Comparison of ENCODE assay signal across 8 mouse cellular contexts in genomic region chr10:61696560-61696823, GRCm38 (mm10). TPM values are rescaled to one million over a fixed set of nuclear protein-coding genes. Genes with fewer than 3 reads are reported as not detected.
A peak's percentile ranks its signal among the peaks of the same experiment; 100 is the strongest.
DNase-seq lines count a peak whose midpoint lies in the region; ATAC-seq and TF ChIP-seq lines count a peak whose summit lies in the region.

No protein-coding gene starts in this region.

- no peaks in the 10 kb centered on the region for H3K27me3 ChIP-seq in lung, postnatal 0 days (replicated peaks; ENCODE audit: insufficient read depth, low read length)
- H3K27me3 ChIP-seq in forebrain, embryonic 11.5 days (ENCODE audit: control insufficient read depth, insufficient read depth, low read length): no peaks in the 10 kb centered on the region

- peak overlapping the region; percentile 93 for H3K4me3 ChIP-seq in lung, postnatal 0 days (ENCODE audit: low read depth, low read length)
- H3K4me3 ChIP-seq in forebrain, embryonic 11.5 days (ENCODE audit: low read depth, low read length): peak overlapping the region; percentile 88
- peak overlapping the region; percentile 91 for H3K4me3 ChIP-seq in olfactory bulb, adult 2 months (ENCODE audit: insufficient read depth, low read depth, low read length)

- peak overlapping the region; percentile 100 for H3K4me2 ChIP-seq in lung, postnatal 0 days (replicated peaks; ENCODE audit: low read depth, low read length)
- peak overlapping the region; percentile 100 for H3K4me2 ChIP-seq in forebrain, embryonic 11.5 days (ENCODE audit: low read depth, low read length, severe bottlenecking)

- H3K36me3 ChIP-seq in lung, postnatal 0 days (ENCODE audit: insufficient read depth, low read length): peaks cover 17% of the 10 kb centered on the region; the same call in 1 of the 2 replicates
- H3K36me3 ChIP-seq in forebrain, embryonic 11.5 days (ENCODE audit: control insufficient read depth, insufficient read depth, low read length): peaks cover 3% of the 10 kb centered on the region; the same call in 1 of the 2 replicates

- no peak for ATAC-seq in lung, postnatal 0 days
- ATAC-seq in forebrain, embryonic 11.5 days (replicated peaks; ENCODE audit: low FRiP score): no peak
- ATAC-seq in granulocyte monocyte progenitor cell, adult 5-6 weeks (replicated peaks; ENCODE audit: poor library complexity, severe bottlenecking): no peak
- ATAC-seq in megakaryocyte-erythroid progenitor cell, adult 5-6 weeks (replicated peaks; ENCODE audit: low FRiP score, low TSS enrichment, poor library complexity, severe bottlenecking): no peak

- H3K4me1 ChIP-seq in lung, postnatal 0 days (ENCODE audit: insufficient read depth, low read depth, low read length): peaks cover 8% of the 10 kb centered on the region; the same call in 1 of the 2 replicates
- peaks cover 9% of the 10 kb centered on the region for H3K4me1 ChIP-seq in forebrain, embryonic 11.5 days (replicated peaks; ENCODE audit: control insufficient read depth, insufficient read depth, low read length)
- peaks cover 21% of the 10 kb centered on the region for H3K4me1 ChIP-seq in olfactory bulb, adult 2 months (ENCODE audit: control insufficient read depth, insufficient read depth, low read length)

- no peak for TF ChIP-seq EP300 in lung, postnatal 0 days (IDR thresholded peaks at IDR 0.05)

- WGBS in lung, postnatal 0 days: 7% methylated on average over 18 of the region's 19 CpGs
- WGBS in forebrain, embryonic 11.5 days: 9% methylated on average over 19 of the region's 19 CpGs
- 17% methylated on average over 19 of the region's 19 CpGs for WGBS in olfactory bulb, adult 2 months

- no peak for DNase-seq in lung, postnatal 0 days (ENCODE audit: low spot score)
- DNase-seq in lung, adult 18-20 months: no peak
- DNase-seq in forebrain, embryonic 11.5 days (ENCODE audit: low spot score): no peak
- DNase-seq in kidney, postnatal 4 days: peak; percentile 12 to 27
- DNase-seq in adrenal gland, postnatal 4 days (ENCODE audit: low spot score in 2 of 2): no peak

- no peak overlapping the region for H3K27ac ChIP-seq in lung, postnatal 0 days (ENCODE audit: low read length)
- H3K27ac ChIP-seq in forebrain, embryonic 11.5 days (ENCODE audit: low read depth, low read length): no peak overlapping the region
- no peak overlapping the region for H3K27ac ChIP-seq in olfactory bulb, adult 2 months (ENCODE audit: insufficient read depth, low read depth, low read length)

- H3K9me3 ChIP-seq in lung, postnatal 0 days (ENCODE audit: low read length): no peaks in the 10 kb centered on the region
- H3K9me3 ChIP-seq in forebrain, embryonic 11.5 days (ENCODE audit: control insufficient read depth, low read length): no peaks in the 10 kb centered on the region

- no peak for TF ChIP-seq POLR2A in olfactory bulb, adult 2 months (IDR thresholded peaks at IDR 0.05; ENCODE audit: insufficient read depth, low read depth, low read length)

- peak overlapping the region; percentile 66 for H3K9ac ChIP-seq in lung, postnatal 0 days (replicated peaks; ENCODE audit: low read depth)
- H3K9ac ChIP-seq in forebrain, embryonic 11.5 days (ENCODE audit: low read length): peak overlapping the region; percentile 75

- no peak for TF ChIP-seq CTCF in lung, postnatal 0 days (IDR thresholded peaks at IDR 0.05)
- TF ChIP-seq CTCF in olfactory bulb, adult 2 months (IDR thresholded peaks at IDR 0.05; ENCODE audit: insufficient read depth, low read depth, low read length): no peak

RNA-seq across cellular contexts. Expression of gene Tysnd1, which starts 1.2 kb away (rescaled TPM):
- 18.3 and 20.8 TPM in 2 replicates for polyA plus RNA-seq in lung, postnatal 0 days (2015; fragmentation: Nextera tagmentation; extraction: Ambion mirVana)
- 33.4 and 39.0 TPM in 2 replicates for polyA plus RNA-seq in forebrain, embryonic 11.5 days (2014; fragmentation: Nextera tagmentation; extraction: Ambion mirVana)
- polyA plus RNA-seq in olfactory bulb, adult 2 months (2012; ENCODE audit: insufficient read depth, insufficient read length, low replicate concordance, missing spikeins): not detected in 2 replicates
- total RNA-seq in adrenal gland, postnatal 4 days (2021): 10 to 100 TPM; 67.6 to 68.2 TPM
- total RNA-seq in granulocyte monocyte progenitor cell, adult 5-6 weeks (2014; fragmentation: Nextera tagmentation): 14.7 and 19.2 TPM in 2 replicates
- 20.3 and 24.8 TPM in 2 replicates for total RNA-seq in granulocyte monocyte progenitor cell, adult 5-6 weeks (2017)
- 22.8 and 31.8 TPM in 2 replicates for total RNA-seq in megakaryocyte-erythroid progenitor cell, adult 5-6 weeks (2014; fragmentation: Nextera tagmentation)
- 12.9 and 25.7 TPM in 2 replicates for total RNA-seq in megakaryocyte-erythroid progenitor cell, adult 5-6 weeks (2017)

RNA-seq across cellular contexts. Expression of gene Sar1a, which starts 16.4 kb away (rescaled TPM):
- 184 and 185 TPM in 2 replicates for polyA plus RNA-seq in lung, postnatal 0 days (2015; fragmentation: Nextera tagmentation; extraction: Ambion mirVana)
- 231 and 238 TPM in 2 replicates for polyA plus RNA-seq in forebrain, embryonic 11.5 days (2014; fragmentation: Nextera tagmentation; extraction: Ambion mirVana)
- polyA plus RNA-seq in olfactory bulb, adult 2 months (2012; ENCODE audit: insufficient read depth, insufficient read length, low replicate concordance, missing spikeins): 703 TPM in 1 of 2 replicates, not detected in the other
- 100 to 1,000 TPM; 184 to 192 TPM for total RNA-seq in adrenal gland, postnatal 4 days (2021)
- 79.8 and 111 TPM in 2 replicates for total RNA-seq in granulocyte monocyte progenitor cell, adult 5-6 weeks (2014; fragmentation: Nextera tagmentation)
- 88.5 and 108 TPM in 2 replicates for total RNA-seq in granulocyte monocyte progenitor cell, adult 5-6 weeks (2017)
- 85.6 and 97.9 TPM in 2 replicates for total RNA-seq in megakaryocyte-erythroid progenitor cell, adult 5-6 weeks (2014; fragmentation: Nextera tagmentation)
- total RNA-seq in megakaryocyte-erythroid progenitor cell, adult 5-6 weeks (2017): 108 and 119 TPM in 2 replicates

RNA-seq across cellular contexts. Expression of gene Aifm2, which starts 18.6 kb away (rescaled TPM):
- polyA plus RNA-seq in lung, postnatal 0 days (2015; fragmentation: Nextera tagmentation; extraction: Ambion mirVana): 15.3 and 15.8 TPM in 2 replicates
- 5.9 and 6.2 TPM in 2 replicates for polyA plus RNA-seq in forebrain, embryonic 11.5 days (2014; fragmentation: Nextera tagmentation; extraction: Ambion mirVana)
- polyA plus RNA-seq in olfactory bulb, adult 2 months (2012; ENCODE audit: insufficient read depth, insufficient read length, low replicate concordance, missing spikeins): not detected in 2 replicates
- total RNA-seq in adrenal gland, postnatal 4 days (2021): 100 to 1,000 TPM; 229 to 261 TPM
- 5.0 and 9.0 TPM in 2 replicates for total RNA-seq in granulocyte monocyte progenitor cell, adult 5-6 weeks (2014; fragmentation: Nextera tagmentation)
- total RNA-seq in granulocyte monocyte progenitor cell, adult 5-6 weeks (2017): 6.5 and 6.6 TPM in 2 replicates
- 2.3 and 2.4 TPM in 2 replicates for total RNA-seq in megakaryocyte-erythroid progenitor cell, adult 5-6 weeks (2014; fragmentation: Nextera tagmentation)
- 3.3 and 6.8 TPM in 2 replicates for total RNA-seq in megakaryocyte-erythroid progenitor cell, adult 5-6 weeks (2017)

RNA-seq across cellular contexts. Expression of gene Ppa1, which starts 48.1 kb away (rescaled TPM):
- polyA plus RNA-seq in lung, postnatal 0 days (2015; fragmentation: Nextera tagmentation; extraction: Ambion mirVana): 39.8 and 40.1 TPM in 2 replicates
- polyA plus RNA-seq in forebrain, embryonic 11.5 days (2014; fragmentation: Nextera tagmentation; extraction: Ambion mirVana): 325 and 330 TPM in 2 replicates
- not detected in 2 replicates for polyA plus RNA-seq in olfactory bulb, adult 2 months (2012; ENCODE audit: insufficient read depth, insufficient read length, low replicate concordance, missing spikeins)
- total RNA-seq in adrenal gland, postnatal 4 days (2021): 10 to 100 TPM; 50.1 to 55.6 TPM
- total RNA-seq in granulocyte monocyte progenitor cell, adult 5-6 weeks (2014; fragmentation: Nextera tagmentation): 67.1 and 84.1 TPM in 2 replicates
- total RNA-seq in granulocyte monocyte progenitor cell, adult 5-6 weeks (2017): 169 and 176 TPM in 2 replicates
- 96.7 and 97.1 TPM in 2 replicates for total RNA-seq in megakaryocyte-erythroid progenitor cell, adult 5-6 weeks (2014; fragmentation: Nextera tagmentation)
- 183 and 211 TPM in 2 replicates for total RNA-seq in megakaryocyte-erythroid progenitor cell, adult 5-6 weeks (2017)

Comparison
In these comparisons a context has a peak if more than half of its experiments do, and no peak if none do; other contexts are left out.
1. DNase-seq: peak in kidney, postnatal 4 days (2 of 2); none in lung, postnatal 0 days (single experiment), lung, adult 18-20 months (0 of 2), forebrain, embryonic 11.5 days (single experiment) and adrenal gland, postnatal 4 days (0 of 2).
2. RNA of gene Aifm2, which starts 18.6 kb away (total RNA-seq): 229 to 261 TPM in adrenal gland, postnatal 4 days; 5.0 to 9.0 TPM in granulocyte monocyte progenitor cell, adult 5-6 weeks and 2.3 to 6.8 TPM in megakaryocyte-erythroid progenitor cell, adult 5-6 weeks; every median in the first group is over 10 times any median in the second.
3. Peak in every context shown above with its lines, with median percentiles within 50 percentile points of each other: H3K4me3 ChIP-seq.